Mouse (Mus musculus) intestine, embryonic 16.5 days (tissue): Measurements from ENCODE around the gene Prlr. TPM values are rescaled to one million over a fixed set of nuclear protein-coding genes. Genes with fewer than 3 reads are reported as not detected.

ENCODE experiments used
- ATAC-seq: fragments of 200-750 bp; cut with Nextera tagmentation; 2 replicates; pipeline ENCODE4 v1.8.0; 2017; ENCODE audit warnings: moderate TSS enrichment, moderate library complexity
- H3K27ac ChIP-seq: fragments of 300-500 bp; sonication (generic); 2 replicates; pipeline ENCODE4 v1.5.1; 2014; ENCODE audit warnings: mild to moderate bottlenecking, low read length
- H3K27me3 ChIP-seq: fragments of 300-500 bp; sonication (generic); replicated peaks from 2 replicates; pipeline ENCODE4 v1.6.1; 2014; ENCODE audit warnings: low read length, control low read depth, mixed read lengths; ENCODE audit not compliant: control insufficient read depth, insufficient read depth
- H3K36me3 ChIP-seq: fragments of 300-500 bp; sonication (generic); 2 replicates; pipeline ENCODE4 v1.6.1; 2014; ENCODE audit warnings: low read length, control low read depth; ENCODE audit not compliant: control insufficient read depth, insufficient read depth
- H3K4me1 ChIP-seq: fragments of 300-500 bp; sonication (generic); 2 replicates; pipeline ENCODE4 v1.6.1; 2014; ENCODE audit warnings: low read length, control low read depth, mixed read lengths; ENCODE audit not compliant: control insufficient read depth, insufficient read depth
- H3K4me2 ChIP-seq: fragments of 300-500 bp; sonication (generic); 2 replicates; pipeline ENCODE4 v1.6.1; 2014; ENCODE audit warnings: low read depth, low read length, control low read depth
- H3K4me3 ChIP-seq: fragments of 300-500 bp; sonication (generic); 2 replicates; pipeline ENCODE4 v1.5.1; 2014; ENCODE audit warnings: mild to moderate bottlenecking, low read length
- H3K9ac ChIP-seq: fragments of 300-500 bp; sonication (generic); 2 replicates; pipeline ENCODE4 v1.6.1; 2014; ENCODE audit warnings: low read depth, low read length
- H3K9me3 ChIP-seq: fragments of 300-500 bp; sonication (generic); 2 replicates; pipeline ENCODE4 v1.6.1; 2016; ENCODE audit warnings: low read length, control low read depth; ENCODE audit not compliant: control insufficient read depth
- WGBS: fragments of 180-500 bp; shearing (Covaris S2); extraction: QIAGEN DNeasy Blood & Tissue Kit; methylation state at CpG from one replicate; pipeline ENCODE4 v1.1.7; 2014; 5-methylcytosine and 5-hydroxymethylcytosine counted together
- polyA plus RNA-seq: library from polyadenylated mRNA; unstranded; fragments of >200 nt; fragmentation: Nextera tagmentation; extraction: Ambion mirVana; gene quantifications from 2 replicates; pipeline ENCODE4 v1.2.1, GENCODE M21; 2015

Gene Prlr
- 45.7 and 55.2 TPM in 2 replicates for polyA plus RNA-seq

DNA sequence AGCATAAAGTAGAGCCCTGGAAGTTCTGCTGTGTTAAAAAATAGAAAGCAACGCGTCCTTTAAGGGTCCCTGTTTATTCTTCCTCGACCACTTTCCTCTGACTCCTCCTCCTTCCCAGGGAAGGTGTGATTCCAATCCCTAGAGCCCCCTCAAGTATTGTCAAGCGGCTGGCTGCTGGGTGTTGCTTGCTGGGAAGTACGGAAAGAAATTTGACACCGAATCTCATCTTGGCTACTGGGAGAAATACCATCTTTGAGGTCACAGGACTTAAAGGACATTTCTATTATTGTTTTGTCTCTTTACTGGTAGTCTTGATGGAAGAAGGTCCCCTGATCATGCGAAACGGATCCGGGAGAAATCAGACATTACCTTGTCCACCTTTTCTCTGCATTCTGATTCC is at the start of gene Prlr:
TSS of gene Prlr (plus strand) at position 156 of the 400 bp plus-strand sequence.
- Histone ChIP-seq H3K9me3 (no peaks in the 10 kb centered on the region), H3K36me3 (no peaks in the 10 kb centered on the region), H3K4me1 (peaks cover 6% of the 10 kb centered on the region; the same call in 1 of the 2 replicates), H3K9ac (peak within 1 kb of the TSS; percentile 66), H3K4me2 (peak within 1 kb of the TSS; percentile 85), H3K4me3 (peak within 1 kb of the TSS; percentile 47), H3K27me3 (no peaks in the 10 kb centered on the region), H3K27ac (no peak within 1 kb of the TSS)
- ATAC-seq: no peak
- WGBS: 7% methylated on average over 9 of the region's 9 CpGs

DNA sequence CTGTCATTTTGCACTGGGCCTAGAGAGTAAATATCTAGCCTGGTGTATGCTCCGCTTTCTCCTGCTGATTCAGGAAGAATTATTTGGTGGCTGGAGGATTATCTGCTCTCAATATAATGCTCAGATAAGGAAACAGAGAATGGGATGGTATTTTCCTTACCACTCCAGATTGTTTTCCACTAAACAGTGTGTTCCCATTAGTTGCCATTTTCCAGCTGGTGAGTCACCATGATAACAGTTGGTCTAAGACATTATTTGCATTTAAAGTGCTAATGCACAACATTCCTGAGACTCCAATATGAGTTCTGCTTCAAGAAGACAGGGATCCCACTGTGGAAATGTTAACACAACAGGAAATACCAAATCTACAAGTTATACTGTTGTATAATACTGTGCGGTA is 43.3 kb upstream of the Prlr start:
- Histone ChIP-seq H3K4me1 (no peaks in the 10 kb centered on the region), H3K36me3 (no peaks in the 10 kb centered on the region), H3K9ac (no peak overlapping the region), H3K4me3 (no peak overlapping the region), H3K9me3 (no peaks in the 10 kb centered on the region), H3K27ac (no peak overlapping the region), H3K4me2 (no peak overlapping the region), H3K27me3 (no peaks in the 10 kb centered on the region)
- WGBS: 90% methylated on average over 2 of the region's 2 CpGs
- no peak for ATAC-seq

DNA sequence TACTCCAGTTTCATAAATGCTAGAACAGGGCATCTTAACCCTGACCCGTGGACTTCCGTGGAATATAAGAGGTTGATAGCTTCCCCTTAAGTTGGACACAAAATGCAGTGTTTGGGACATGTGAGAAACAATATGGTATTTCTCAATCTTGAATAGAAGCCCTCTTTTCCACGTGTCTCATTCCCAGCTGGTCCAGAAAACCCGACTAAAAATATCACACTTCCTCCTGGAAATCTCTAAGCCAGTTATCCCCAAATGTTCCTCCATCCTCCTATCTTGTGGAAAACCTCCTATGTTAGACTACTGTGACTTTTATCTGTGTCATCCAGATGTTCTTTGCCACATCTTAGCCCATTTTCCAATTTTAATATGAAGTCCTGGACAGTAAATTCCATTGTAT is 42.1 kb upstream of the Prlr start:
- H3K36me3 ChIP-seq: no peaks in the 10 kb centered on the region
- ATAC-seq: no peak
- WGBS: 67% methylated on average over 4 of the region's 4 CpGs
- no peaks in the 10 kb centered on the region for H3K4me1 ChIP-seq
- no peaks in the 10 kb centered on the region for H3K27me3 ChIP-seq
- no peak overlapping the region for H3K4me2 ChIP-seq
- no peak overlapping the region for H3K27ac ChIP-seq
- H3K4me3 ChIP-seq: no peak overlapping the region
- H3K9me3 ChIP-seq: no peaks in the 10 kb centered on the region
- no peak overlapping the region for H3K9ac ChIP-seq

DNA sequence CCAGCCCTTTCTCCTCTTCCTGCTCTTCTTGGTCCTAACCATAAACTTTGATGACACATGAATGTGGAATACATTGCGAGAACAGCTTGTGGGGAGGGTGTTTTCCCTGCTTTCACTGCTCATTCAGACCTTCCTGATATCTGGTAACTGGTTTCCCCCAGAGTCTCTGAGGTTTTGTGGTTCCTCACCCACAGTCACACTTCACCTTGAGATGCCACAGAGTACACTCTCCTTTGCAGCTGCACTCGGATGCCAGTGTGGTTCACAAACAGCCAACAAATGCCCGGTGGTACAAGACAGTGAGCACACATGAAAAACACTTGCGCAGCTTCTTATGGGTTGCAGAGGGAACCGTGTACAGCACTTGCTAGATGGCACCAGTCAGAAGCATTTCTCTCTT is 32.5 kb upstream of the Prlr start:
- 81% methylated on average over 5 of the region's 5 CpGs for WGBS
- no peaks in the 10 kb centered on the region for H3K4me1 ChIP-seq
- no peak overlapping the region for H3K4me3 ChIP-seq
- ATAC-seq: no peak
- H3K4me2 ChIP-seq: no peak overlapping the region
- no peaks in the 10 kb centered on the region for H3K36me3 ChIP-seq
- H3K27me3 ChIP-seq: no peaks in the 10 kb centered on the region
- H3K9me3 ChIP-seq: no peaks in the 10 kb centered on the region
- H3K9ac ChIP-seq: no peak overlapping the region
- no peak overlapping the region for H3K27ac ChIP-seq

DNA sequence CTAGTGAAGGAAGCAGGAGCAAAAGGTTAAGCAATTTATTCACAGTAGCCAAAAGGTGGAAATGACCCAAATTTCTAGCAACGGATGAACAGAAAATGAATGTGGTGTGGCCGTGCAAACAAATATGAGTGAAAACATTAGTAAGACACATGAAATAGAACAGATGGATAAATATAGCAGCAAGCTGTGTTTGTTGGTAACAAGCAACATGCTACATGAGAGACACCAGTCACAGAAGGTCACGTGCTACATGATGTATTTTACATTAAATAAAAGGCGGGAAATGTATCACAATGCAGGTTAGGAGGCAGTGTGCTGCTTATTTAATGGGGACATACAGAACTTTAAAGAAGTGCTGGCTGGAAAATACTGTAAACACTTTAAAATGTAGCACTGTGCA is 28.8 kb upstream of the Prlr start:
- Histone ChIP-seq H3K9me3 (no peaks in the 10 kb centered on the region), H3K4me3 (no peak overlapping the region), H3K27me3 (no peaks in the 10 kb centered on the region), H3K36me3 (no peaks in the 10 kb centered on the region), H3K4me2 (no peak overlapping the region), H3K9ac (no peak overlapping the region), H3K27ac (no peak overlapping the region), H3K4me1 (no peaks in the 10 kb centered on the region)
- no peak for ATAC-seq
- 77% methylated on average over 4 of the region's 4 CpGs for WGBS

DNA sequence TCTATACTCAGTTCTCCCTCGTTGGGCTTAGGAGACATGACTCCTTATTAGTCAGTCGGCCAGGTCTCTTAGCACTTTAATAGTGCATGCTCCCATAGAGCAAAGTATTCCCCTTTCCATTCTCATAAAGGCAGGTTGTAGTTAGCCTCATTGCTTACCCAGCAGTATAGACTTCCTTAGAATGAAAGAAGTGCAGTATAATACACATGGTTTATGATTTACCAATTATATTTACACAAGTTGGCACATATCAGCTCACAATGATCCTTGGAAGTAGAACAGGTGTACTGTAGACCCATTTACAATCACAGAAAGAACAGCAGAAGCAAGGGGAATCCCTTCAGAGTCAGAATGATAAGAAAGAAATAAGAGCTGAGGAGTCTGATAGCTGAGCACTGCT is 16.4 kb upstream of the Prlr start:
- Histone ChIP-seq H3K27me3 (no peaks in the 10 kb centered on the region), H3K36me3 (no peaks in the 10 kb centered on the region), H3K4me3 (no peak overlapping the region), H3K27ac (no peak overlapping the region), H3K4me2 (no peak overlapping the region), H3K4me1 (no peaks in the 10 kb centered on the region), H3K9ac (no peak overlapping the region), H3K9me3 (no peaks in the 10 kb centered on the region)
- WGBS: 67% methylated on average over 2 of the region's 2 CpGs
- peak; percentile 89 for ATAC-seq

DNA sequence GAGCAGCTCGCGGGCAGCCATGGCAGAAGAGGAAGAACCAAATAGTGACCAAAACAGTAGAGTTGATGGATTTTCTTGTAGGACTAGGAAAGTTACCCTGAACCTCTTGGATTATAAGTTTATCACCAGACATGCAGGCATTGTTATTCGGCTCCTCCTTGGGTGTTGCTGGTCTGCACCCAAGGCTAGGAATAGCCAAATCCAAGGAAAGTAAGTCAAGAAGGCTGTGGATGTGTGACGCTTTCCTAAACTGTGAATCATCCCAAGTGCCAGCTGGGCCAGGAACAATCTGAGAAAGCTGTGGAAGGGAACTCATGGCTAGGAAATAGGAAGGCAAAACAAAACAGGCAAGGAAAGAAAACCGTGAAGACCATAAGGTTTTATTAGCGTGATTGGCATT is 2.0 kb upstream of the Prlr start:
- ATAC-seq: no peak
- 82% methylated on average over 6 of the region's 6 CpGs for WGBS
- Histone ChIP-seq H3K9ac (no peak overlapping the region), H3K4me1 (peaks cover 6% of the 10 kb centered on the region; the same call in 1 of the 2 replicates), H3K27me3 (no peaks in the 10 kb centered on the region), H3K4me2 (no peak overlapping the region), H3K4me3 (no peak overlapping the region), H3K27ac (no peak overlapping the region), H3K36me3 (no peaks in the 10 kb centered on the region), H3K9me3 (no peaks in the 10 kb centered on the region)

DNA sequence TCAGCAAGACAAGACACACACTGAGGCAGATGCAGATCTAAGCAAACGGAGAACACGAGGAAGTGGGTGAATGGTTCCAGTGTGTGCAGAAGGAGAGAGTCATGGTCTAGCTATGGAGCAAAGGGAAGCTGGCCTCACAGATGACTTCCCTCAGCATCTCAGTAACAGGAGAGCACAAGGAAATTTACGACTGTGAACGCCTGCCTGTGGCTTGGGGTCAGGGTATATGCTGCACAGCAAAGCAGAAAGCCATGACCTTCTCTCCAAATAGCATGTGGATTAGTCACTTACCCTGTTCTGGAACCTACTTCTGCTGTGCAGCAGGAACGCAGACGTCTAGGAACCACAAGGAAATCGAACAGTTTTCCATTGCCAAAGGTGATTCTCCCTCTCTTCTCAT is 1.4 kb upstream of the Prlr start:
- WGBS: 61% methylated on average over 7 of the region's 7 CpGs
- no peak overlapping the region for H3K4me2 ChIP-seq
- no peak overlapping the region for H3K27ac ChIP-seq
- no peaks in the 10 kb centered on the region for H3K9me3 ChIP-seq
- H3K4me1 ChIP-seq: peaks cover 6% of the 10 kb centered on the region; the same call in 1 of the 2 replicates
- H3K4me3 ChIP-seq: no peak overlapping the region
- H3K27me3 ChIP-seq: no peaks in the 10 kb centered on the region
- no peak overlapping the region for H3K9ac ChIP-seq
- H3K36me3 ChIP-seq: no peaks in the 10 kb centered on the region
- ATAC-seq: no peak

DNA sequence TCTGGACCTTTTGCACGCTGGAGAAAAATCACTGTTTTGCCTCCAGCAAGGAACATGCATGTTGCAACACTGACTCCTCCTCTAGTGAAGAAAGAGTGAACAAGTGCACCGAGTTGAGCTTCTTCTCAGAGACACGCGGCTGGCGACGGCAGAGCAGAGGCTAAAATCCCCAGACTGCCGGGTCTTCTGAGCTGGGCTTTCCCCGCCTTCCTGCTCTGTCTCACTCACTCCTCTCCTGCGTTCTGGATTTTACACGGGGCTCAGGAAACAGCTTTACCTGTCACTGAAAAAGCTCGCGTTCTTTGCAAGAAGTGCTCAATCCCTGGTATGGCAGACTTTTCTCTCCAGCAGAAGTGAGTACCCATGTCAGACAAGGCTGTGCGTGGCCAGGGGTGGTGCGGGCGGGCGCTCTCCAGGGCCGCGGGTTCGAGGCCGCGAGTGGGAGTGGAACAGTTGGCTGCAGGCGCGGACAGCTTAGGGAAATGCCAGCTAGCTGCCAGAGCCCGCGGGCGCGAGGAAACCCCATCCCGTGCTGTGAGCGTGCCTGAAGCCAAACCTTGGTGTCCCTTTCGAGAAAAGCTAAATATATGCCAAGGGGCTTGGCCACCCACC is 587 bp downstream of the Prlr start:
- peak; percentile 68 for ATAC-seq
- Histone ChIP-seq H3K27me3 (no peaks in the 10 kb centered on the region), H3K4me1 (peaks cover 6% of the 10 kb centered on the region; the same call in 1 of the 2 replicates), H3K9ac (peak overlapping the region; percentile 66), H3K9me3 (no peaks in the 10 kb centered on the region), H3K36me3 (no peaks in the 10 kb centered on the region), H3K4me2 (peak overlapping the region; percentile 85), H3K4me3 (peak overlapping the region; percentile 47), H3K27ac (no peak overlapping the region)
- WGBS: 1% methylated on average over 30 of the region's 30 CpGs

DNA sequence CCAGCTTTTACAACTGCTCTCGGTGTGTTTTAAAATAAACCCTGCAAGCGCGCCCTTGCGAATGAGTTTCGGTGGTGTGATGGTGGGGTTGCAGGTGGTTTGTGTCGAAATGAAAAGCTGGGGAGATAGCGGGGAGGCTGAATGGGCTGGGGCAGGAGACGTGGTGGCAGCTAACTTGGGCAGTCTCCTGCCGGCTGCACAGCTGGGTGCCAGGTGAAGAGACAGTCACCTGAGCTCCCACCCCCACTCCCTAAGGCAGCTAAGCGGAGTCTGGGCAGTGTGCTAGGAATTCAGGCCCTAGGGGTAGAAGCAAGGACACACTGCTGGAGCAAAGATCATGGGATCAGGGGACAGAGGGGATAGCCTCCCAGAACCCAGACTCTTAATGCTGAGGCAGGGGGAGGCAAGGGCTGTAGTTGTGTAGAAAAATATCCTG is 1.1 kb downstream of the Prlr start:
- Histone ChIP-seq H3K9me3 (no peaks in the 10 kb centered on the region), H3K36me3 (no peaks in the 10 kb centered on the region), H3K4me3 (peak overlapping the region; percentile 47), H3K4me2 (peak overlapping the region; percentile 85), H3K27me3 (no peaks in the 10 kb centered on the region), H3K4me1 (peaks cover 6% of the 10 kb centered on the region; the same call in 1 of the 2 replicates), H3K27ac (no peak overlapping the region), H3K9ac (peak overlapping the region; percentile 66; the same call in 1 of the 2 replicates)
- ATAC-seq: peak; percentile 73
- WGBS: 4% methylated on average over 10 of the region's 10 CpGs
